Mouse (Mus musculus): ENCODE measurements at regions not wholly inside any gene's neighbourhood (a gene's known extent, or its start where the extent isn't known, plus 50 kb on each side); places are given as distances from the start of the nearest gene placed in this dataset.

GRCm38 (mm10) chr11:64663166-64663565 is 226.7 kb upstream of the F930015N05Rik start:
- no peak for DNase-seq

GRCm38 (mm10) chr11:64667010-64667409 is 230.6 kb upstream of the F930015N05Rik start:
- no peak for DNase-seq

GRCm38 (mm10) chr11:64667521-64667920 is 231.1 kb upstream of the F930015N05Rik start:
- no peak for DNase-seq

GRCm38 (mm10) chr11:64671898-64672297 is 235.4 kb upstream of the F930015N05Rik start:
- peak; percentile 6 for DNase-seq

GRCm38 (mm10) chr11:64673546-64673945 is 237.1 kb upstream of the F930015N05Rik start:
- DNase-seq = no peak

GRCm38 (mm10) chr11:64703776-64704175 is 267.3 kb upstream of the F930015N05Rik start:
- no peak for DNase-seq

GRCm38 (mm10) chr11:64711801-64712200 is 267.0 kb upstream of the Elac2 start:
- no peak for DNase-seq

GRCm38 (mm10) chr11:64715182-64715581 is 263.7 kb upstream of the Elac2 start:
- no peak for DNase-seq

GRCm38 (mm10) chr11:64718316-64719085 is 260.3 kb upstream of the Elac2 start:
- peak; percentile 78 for DNase-seq

GRCm38 (mm10) chr11:64726249-64726648 is 252.6 kb upstream of the Elac2 start:
- no peak for DNase-seq

GRCm38 (mm10) chr11:64727841-64728421 is 250.9 kb upstream of the Elac2 start:
- DNase-seq = no peak

- no peak for DNase-seq
Measured at GRCm38 (mm10) chr11:64738948-64739347, 239.9 kb upstream of the Elac2 start.

GRCm38 (mm10) chr11:64743753-64744152 is 235.1 kb upstream of the Elac2 start:
- DNase-seq = no peak

GRCm38 (mm10) chr11:64746146-64746545 is 232.7 kb upstream of the Elac2 start:
- DNase-seq = no peak

GRCm38 (mm10) chr11:64749976-64750375 is 228.9 kb upstream of the Elac2 start:
- DNase-seq = no peak

GRCm38 (mm10) chr11:64752299-64752698 is 226.5 kb upstream of the Elac2 start:
- peak; percentile 30 for DNase-seq

- DNase-seq = no peak
Measured at GRCm38 (mm10) chr11:64752816-64753215, 226.0 kb upstream of the Elac2 start.

GRCm38 (mm10) chr11:64754076-64754475 is 224.8 kb upstream of the Elac2 start:
- DNase-seq = no peak

- DNase-seq = peak; percentile 18
Measured at GRCm38 (mm10) chr11:64755563-64755962, 223.3 kb upstream of the Elac2 start.

- DNase-seq = no peak
Measured at GRCm38 (mm10) chr11:64760626-64761025, 218.2 kb upstream of the Elac2 start.

- DNase-seq = no peak
Measured at GRCm38 (mm10) chr11:64762755-64763154, 216.1 kb upstream of the Elac2 start.

GRCm38 (mm10) chr11:64764056-64764455 is 214.8 kb upstream of the Elac2 start:
- DNase-seq = no peak

- DNase-seq = no peak
Measured at GRCm38 (mm10) chr11:64776691-64777090, 202.1 kb upstream of the Elac2 start.
